Mouse (Mus musculus) E14TG2a.4 (cell line): ENCODE measurements around the gene Higd1a.

Source experiments
- CTCF ChIP-seq: conservative IDR thresholded peaks from 2 replicates; pipeline ENCODE4 v1.5.1; 2014; ENCODE audit warnings: low read length
- NANOG ChIP-seq: IDR thresholded peaks from 2 replicates; pipeline ENCODE4 v1.6.1; 2014; ENCODE audit warnings: borderline replicate concordance, low read length, mixed read lengths
- POU5F1 ChIP-seq: IDR thresholded peaks from 2 replicates; pipeline ENCODE4 v1.6.1; 2014; ENCODE audit warnings: low read length, borderline replicate concordance

DNA sequence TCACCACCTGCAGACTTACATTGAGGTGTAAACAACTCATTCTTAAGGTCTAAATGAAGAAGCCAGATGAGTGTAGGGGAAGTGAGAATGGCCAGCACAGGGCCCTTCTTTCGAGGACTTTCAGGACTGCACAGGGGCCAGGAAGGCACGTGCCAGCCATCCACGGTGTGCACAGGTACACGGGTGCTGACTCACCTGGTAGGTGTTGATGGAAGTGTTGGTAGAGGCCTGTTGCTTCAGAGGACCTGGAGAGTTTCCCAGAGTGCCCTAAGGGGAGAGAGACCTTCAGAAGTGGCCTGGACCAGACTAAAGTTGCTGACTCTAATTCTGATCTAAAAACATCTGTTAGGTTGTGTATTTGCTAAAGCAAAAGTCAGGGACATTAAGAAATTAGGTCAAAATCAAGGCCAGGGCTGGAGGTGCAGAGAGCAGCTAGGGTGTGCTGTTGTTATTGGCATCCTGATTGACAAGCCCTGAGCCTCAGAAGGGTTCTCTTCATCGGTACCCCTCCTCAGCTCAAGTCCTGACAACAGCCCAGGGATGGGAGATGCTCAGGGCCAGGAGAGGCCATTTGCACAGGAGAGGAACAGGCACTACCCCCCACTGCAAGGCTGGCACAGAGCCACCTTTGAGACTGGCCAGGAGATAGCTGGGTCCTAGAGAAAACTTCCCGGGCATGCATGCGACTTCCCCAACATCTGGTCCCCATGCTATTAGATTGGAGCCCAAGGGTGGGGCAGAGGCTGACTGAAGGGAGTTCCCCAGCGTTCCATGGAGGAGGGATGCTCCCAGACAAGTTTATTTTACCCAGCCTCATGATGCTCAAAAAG lies 45.5 kb upstream of the Higd1a start:
- TF ChIP-seq CTCF (no peak), NANOG (no peak), POU5F1 (no peak)
